Mouse (Mus musculus) R1 (cell line): ENCODE data around the gene Tmem254a.
"Not testable (repeated sequence)": the region's sequence is repeated elsewhere in the genome, so short reads cannot be mapped to it uniquely, and the experiment has no call there.

Experiments
- DNase-seq: peaks from one replicate; pipeline ENCODE4 v3.0.0-alpha.2; 2018; ENCODE audit warnings: low read depth, low spot score

The Tmem254a gene

DNA sequence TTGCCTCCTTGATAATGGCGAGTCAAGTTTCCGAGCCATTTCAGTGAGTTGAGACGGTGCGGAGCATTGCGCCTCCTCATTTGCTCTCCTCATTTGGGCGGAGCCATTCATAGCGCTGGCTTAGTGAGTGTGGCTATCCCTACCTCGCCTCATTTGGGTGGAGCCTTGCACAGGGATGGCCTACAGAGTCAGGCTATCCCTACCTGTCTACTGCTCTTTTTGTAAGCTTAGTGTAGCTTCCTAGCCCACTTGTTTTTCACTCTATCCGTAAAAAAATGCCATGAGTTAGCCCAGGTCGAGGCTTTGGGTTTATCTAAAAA, at the start of gene Tmem254a:
Gene Tmem254a (minus strand): TSS at position 111 of the 320 bp plus-strand sequence.
- DNase-seq, result not testable (repeated sequence)

DNA sequence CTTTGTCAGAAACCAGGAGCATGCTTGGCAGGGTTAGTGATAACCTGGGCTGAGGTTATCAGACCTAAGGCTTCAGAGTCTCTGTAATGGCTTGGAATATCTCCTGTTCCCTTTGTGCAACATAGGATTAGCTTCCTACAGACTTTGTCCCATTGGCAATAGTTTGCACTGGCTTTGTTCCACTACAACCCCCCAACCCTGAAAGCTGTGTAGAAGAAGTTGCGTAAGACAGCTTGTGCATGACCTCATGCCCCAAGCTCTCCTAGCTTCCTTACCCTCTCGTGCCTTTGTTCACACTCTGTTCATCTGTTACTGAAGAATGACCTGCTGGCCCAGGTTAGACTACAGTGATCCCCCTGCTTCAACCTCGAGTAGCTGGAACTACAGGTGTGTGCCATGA, 30.4 kb upstream of the Tmem254a start:
- not testable (repeated sequence) for DNase-seq

DNA sequence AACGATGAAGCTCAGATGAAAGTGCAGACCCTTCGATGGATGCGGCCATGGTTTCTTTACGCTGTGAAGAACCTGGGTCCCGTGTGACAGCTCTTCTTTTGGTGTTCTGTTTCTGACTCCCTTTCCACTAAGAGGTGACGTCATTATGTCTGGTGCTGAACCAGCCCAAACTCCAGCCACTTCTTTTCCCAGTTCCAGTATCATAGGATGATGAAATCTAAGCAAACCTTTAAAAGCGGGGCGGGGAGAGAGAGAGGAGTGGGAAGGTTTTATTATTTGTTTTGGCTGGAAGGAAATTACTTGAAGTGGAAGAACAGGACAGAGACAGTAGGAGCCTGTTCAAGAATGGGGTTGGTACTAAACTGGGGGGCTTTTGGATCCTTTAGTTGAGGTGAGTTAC, 10.5 kb upstream of the Tmem254a start, which contains the start of gene Cphx1:
Gene Cphx1 (plus strand): TSS at position 301 of the 400 bp plus-strand sequence.
- DNase-seq, result not testable (repeated sequence)

DNA sequence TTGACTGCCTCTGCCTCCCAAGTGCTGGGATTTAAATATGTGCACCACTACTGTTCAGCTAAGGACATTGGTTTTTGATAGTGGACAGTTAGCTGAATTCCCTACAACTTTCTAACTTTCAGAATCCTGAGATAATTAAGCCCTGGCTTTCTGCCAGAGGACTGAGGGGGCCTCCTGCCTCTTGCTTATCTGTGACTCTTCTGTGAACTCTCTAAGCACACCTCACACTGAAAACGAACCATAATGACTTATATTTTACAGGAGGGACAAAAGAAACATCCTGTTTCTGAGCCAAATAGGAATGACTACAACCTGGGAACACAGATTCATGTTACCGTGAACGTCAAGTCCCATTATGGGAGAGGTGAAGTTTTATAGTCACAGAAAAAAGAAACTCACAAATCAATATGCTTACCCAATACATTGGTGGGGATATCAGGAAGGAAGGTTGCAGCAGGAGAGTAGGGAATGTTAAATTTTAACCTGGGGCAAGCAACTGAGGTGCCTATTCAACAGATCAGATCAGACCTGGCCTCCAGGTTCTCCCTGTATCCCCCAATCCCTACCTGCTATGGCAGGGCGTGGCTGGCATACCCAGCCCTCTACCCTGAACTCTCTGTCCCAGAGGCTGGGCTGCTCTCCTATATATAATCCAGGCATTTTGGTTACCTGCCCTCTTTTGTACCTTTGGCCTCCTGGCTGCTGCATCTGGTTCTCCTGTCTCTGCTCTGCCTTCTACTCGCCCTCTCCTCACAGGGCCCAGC, 9.6 kb upstream of the Tmem254a start:
- not testable (repeated sequence) for DNase-seq

DNA sequence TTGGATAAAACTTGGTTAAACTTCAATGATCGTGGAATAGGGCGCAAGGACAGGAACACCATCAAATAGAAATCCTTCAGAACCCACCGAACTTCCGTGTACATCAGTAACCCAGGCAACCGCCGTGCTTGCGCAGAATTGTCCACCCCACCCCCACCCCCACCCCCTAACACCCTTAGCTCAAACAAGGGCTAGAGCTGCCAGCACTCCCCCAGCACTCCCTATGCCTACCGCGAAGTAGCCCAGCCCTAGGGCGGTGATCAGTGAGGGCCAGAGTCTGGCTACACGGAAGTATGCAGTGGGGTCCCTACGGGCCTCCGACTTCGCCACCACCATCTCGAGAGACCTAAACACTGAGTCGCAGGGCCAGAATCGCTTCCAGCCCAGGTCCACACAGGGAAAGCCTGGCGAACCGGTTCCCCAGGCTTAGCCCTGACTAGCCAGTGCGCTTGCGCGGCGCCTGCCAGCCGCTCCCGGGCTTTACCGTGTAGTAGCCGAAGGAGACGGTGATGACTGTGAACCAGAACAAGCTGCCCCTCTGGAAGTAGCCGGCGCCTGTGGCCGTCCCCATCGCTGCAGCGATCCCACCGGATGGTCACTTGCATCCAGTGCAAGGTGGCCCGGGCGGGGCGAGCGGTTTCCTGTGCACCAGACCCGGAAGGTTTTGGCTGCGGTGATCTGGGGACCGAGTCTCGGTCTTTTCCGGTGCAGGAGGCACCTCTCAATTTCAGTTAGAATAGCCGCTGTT, 484 bp downstream of the Tmem254a start:
- DNase-seq, result not testable (repeated sequence)

DNA sequence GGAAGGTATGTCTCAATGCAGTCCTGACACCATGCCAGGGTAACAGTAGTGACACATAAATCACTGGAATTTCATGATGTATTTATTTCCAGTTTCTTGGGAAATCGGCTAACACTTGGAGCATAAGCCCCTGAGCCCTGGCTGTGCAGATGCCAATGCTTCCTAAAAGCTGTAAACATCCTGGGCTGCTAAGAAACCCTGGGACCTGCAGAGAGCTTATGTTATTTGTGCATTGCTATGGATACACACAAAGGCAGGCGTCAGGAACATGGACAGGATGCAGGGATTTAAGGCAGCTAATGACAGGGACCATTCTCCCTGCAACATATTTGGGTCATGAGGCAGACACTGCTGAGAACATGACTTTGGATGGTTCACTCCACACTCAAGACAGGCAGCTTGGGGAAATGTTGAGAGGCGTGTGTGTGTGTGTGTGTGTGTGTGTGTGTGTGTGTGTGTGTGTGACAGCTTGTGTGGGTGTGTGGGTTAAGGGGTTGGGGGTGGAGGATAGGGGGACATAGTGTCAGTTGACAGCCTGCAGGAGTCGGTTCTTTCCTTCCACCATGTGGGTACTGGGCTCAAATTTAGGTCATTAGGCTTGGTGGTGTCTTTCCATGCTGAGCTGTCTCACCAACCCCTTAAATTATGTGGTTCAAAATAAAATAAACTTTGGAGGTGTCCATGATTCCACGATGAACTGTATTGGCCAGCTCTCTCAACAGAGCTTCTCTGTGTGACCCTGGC, 8.9 kb downstream of the Tmem254a start:
- not testable (repeated sequence) for DNase-seq

DNA sequence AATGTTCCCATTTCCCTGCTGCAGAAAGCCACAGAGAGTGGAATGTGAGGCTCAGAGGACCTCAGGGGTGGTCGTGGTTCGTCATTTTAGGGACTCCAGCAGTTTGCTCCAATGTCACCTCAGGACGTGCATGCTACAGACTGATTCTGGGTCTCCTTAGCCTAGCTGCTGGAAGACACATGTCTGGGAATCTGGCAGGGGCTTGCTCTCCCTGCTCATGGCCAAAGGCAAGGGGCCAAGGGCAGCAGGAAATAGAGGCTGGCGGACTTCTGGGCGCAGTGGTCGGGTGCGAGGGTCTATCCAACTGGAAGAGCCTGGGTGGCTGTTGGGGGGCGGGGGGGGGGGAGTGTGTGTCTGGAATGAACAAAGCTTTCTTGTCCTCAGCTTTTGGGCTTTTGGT, 18.5 kb downstream of the Tmem254a start:
- DNase-seq, result not testable (repeated sequence)

DNA sequence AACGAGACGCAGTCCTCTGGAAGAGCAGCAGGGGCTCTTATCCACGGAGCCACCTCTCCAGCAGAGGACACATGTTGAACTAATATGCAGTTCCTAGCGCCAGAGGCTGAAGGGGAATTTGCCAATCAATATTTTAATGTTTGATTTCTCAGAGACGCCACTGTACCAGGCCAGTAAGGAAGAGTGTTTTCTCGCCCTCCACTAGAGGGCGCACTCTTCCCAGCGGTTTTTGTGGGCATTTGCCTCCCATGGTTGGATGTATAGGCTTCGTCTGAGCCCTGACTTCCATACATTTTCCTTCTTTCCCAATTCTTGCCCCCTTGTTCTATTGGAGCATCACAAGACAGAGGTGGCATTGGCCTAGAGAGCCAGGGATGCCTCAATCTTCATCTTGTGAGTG, 20.2 kb downstream of the Tmem254a start:
- DNase-seq, result not testable (repeated sequence)

DNA sequence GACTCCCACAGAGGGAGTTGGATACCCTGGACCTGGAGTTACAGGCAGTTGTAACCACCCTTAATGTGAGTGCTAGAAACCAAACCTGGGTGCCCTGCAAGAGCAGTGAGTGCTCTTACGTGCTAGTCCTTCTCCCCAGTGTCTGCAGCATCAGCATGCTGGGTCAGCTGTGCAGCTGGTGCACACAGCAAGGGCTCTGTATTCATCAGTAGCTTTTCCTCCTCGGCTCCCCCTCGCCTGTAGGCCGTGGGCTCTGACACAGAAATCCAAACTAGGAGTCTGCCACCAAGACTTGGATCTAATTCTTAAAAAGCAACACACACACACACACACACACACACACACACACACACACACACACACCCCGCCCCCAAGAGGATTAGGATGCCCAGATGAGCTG, 22.2 kb downstream of the Tmem254a start:
- not testable (repeated sequence) for DNase-seq

DNA sequence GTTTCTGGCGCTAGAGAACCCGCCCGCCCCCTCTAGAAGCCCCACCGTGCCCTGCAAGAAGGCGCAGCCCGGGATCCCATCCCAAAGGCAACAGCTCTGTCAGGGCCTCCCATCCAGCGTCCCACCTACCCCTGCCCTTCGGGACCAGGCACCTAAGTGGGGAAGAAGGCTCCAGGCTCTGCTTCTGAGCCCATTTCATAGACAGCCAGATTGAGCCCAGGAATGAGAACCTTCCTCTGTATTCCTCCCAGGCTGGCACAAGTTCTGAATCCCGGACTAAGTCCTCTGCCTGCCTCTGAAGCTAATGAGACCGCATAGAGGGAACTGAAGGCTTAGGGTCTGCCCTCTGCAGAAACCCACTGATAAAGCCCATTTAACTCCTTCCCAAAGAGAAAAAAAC, 24.5 kb downstream of the Tmem254a start, which contains the start of gene Plac9a:
Gene Plac9a (minus strand): TSS at position 101 of the 400 bp plus-strand sequence.
- DNase-seq, result not testable (repeated sequence)

DNA sequence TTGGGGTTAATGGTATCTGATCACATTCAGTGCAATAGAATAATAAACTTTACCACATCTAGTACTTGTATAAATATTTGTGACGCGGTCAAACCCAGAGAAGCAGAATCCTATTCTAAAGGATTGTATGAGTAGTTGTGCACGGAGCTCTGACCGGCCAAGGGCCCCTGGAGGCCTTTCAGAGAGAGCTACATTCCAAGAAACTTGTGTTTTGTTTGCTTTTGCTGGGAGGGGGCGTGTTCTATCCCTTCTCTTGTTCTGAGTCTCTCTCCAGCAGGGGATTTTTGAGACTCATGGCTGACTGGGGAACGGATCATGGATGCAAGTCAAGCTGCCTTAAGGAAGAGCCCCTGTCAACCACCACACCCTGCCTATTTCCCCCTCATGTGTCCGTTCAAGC, 31.8 kb downstream of the Tmem254a start:
- DNase-seq, result not testable (repeated sequence)

DNA sequence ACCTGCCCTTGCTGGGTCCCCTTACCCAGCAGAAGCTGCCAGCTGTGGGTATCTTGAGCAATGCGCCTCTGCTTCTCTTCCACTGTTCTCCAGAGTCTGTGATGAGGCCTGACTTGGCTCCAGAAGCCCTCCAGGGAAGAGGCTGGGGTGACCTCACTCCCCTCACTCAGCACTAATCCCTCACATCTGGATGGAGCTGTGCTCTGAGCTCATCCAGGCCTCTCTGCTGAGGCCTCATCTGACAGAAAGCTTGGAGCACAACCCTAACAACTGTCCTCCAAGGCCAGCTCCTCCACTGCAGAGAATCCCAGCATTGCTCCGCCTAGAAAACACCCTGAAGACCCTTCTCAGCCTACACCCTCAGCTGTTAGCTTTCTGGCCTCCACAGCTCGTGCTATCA, 32.9 kb downstream of the Tmem254a start:
- not testable (repeated sequence) for DNase-seq

DNA sequence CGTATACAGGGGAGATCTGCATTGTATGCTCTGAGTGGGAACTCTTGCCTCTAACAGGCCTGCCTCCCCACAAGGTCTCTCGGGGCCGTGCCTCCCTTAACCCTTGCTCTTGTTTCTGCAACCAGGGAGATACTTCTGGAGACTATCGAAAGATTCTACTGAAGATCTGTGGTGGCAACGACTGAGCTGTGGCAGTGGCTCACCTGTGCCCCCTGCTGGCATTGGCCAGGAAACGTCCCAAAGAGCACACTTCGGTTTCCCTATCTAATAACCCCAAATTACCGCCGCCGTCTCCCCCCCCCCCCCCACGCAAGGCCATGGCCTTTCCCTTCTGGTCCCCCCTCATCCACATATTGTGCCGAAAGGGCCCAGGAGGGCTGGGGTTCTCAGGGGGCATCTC, 41.6 kb downstream of the Tmem254a start:
- DNase-seq, result not testable (repeated sequence)

DNA sequence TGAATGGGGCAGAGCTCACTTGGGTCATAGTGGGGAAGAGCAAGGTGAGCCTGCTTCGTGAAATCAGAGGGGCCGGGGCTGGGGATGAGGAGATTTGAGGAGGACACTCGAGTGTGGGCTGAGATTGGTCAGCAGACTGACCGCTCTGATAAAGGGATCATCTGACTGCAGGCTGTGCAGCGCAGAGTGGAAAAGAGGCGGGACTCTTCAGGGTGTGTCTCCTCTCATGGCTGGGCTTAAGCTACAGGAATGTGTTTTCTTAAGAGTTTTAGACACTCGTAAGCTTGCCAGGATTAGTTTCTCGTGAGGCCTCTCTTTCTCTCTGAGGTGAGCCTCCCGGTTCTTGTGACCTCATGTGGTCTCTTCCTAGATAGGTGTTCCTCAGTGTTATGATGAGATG, 45.7 kb downstream of the Tmem254a start:
- not testable (repeated sequence) for DNase-seq

DNA sequence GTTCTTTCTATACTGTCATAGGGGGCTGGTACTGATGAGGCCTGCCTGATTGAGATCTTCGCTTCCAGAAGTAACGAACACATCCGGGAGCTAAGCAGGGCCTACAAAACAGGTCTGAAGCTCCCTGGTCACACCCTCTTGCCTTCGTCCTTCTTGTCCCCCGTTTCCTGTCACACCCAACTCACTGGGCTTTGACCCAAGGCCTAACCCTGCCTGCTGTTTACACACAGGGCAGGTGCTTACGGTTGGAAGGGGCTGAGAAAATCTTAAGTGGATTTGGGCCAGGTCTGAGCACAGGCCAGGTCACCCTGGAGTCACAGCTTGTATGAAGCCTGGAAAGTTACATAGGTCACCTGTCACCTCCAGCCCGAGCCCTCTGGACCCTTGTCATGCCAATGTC, 50.8 kb downstream of the Tmem254a start:
- not testable (repeated sequence) for DNase-seq
